ENCODE assay signal across 18 mouse cellular contexts in genomic region chr16:87691102-87691501, GRCm38 (mm10).
"Had no signal": no experiment of that assay in that cellular context is flagged by ENCODE, and none has a peak within 500 bp of the region (broad histone marks: within the 10 kb centered on the region; RNA-seq: fewer than 3 reads in every experiment).

No protein-coding gene starts in this region.

- H3K9ac ChIP-seq: kidney, embryonic 15.5 days; limb, embryonic 13.5 days; liver, embryonic 14.5 days; liver, postnatal 0 days; lung, embryonic 14.5 days; midbrain, embryonic 12.5 days; midbrain, embryonic 15.5 days; neural tube, embryonic 12.5 days; neural tube, embryonic 15.5 days had no signal

- DNase-seq: kidney, adult 8-10 months; kidney, postnatal 10 days; kidney, postnatal 36 days; liver; liver, postnatal 0 days; lung, embryonic 14.5 days; right cerebral cortex, postnatal 25 days; thymus, adult 18-20 months; thymus, postnatal 36 days had no signal

- H3K4me1 ChIP-seq: limb, embryonic 10.5 days; limb, embryonic 13.5 days; midbrain, embryonic 12.5 days; midbrain, embryonic 15.5 days; neural tube, embryonic 12.5 days; neural tube, embryonic 15.5 days had no signal

- H3K27ac ChIP-seq: kidney, embryonic 15.5 days; limb, embryonic 10.5 days; limb, embryonic 13.5 days; liver, embryonic 14.5 days; macrophage; midbrain, embryonic 12.5 days; midbrain, embryonic 15.5 days; neural tube, embryonic 12.5 days; neural tube, embryonic 15.5 days had no signal

- H3K27me3 ChIP-seq: kidney, embryonic 15.5 days; limb, embryonic 13.5 days; midbrain, embryonic 12.5 days; midbrain, embryonic 15.5 days; neural tube, embryonic 12.5 days; neural tube, embryonic 15.5 days had no signal

- H3K36me3 ChIP-seq: kidney, embryonic 15.5 days; limb, embryonic 10.5 days; limb, embryonic 13.5 days; midbrain, embryonic 12.5 days; midbrain, embryonic 15.5 days; neural tube, embryonic 12.5 days; neural tube, embryonic 15.5 days had no signal

- H3K9me3 ChIP-seq: kidney, embryonic 15.5 days; limb, embryonic 10.5 days; limb, embryonic 13.5 days; midbrain, embryonic 12.5 days; midbrain, embryonic 15.5 days; neural tube, embryonic 12.5 days; neural tube, embryonic 15.5 days had no signal

- H3K4me3 ChIP-seq: kidney, embryonic 15.5 days; limb, embryonic 10.5 days; limb, embryonic 13.5 days; midbrain, embryonic 12.5 days; midbrain, embryonic 15.5 days; neural tube, embryonic 12.5 days; neural tube, embryonic 15.5 days had no signal
